Mouse (Mus musculus) forebrain, embryonic 13.5 days (tissue): Measurements from ENCODE around the gene Rfx8. TPM values are rescaled to one million over a fixed set of nuclear protein-coding genes. Genes with fewer than 3 reads are reported as not detected.

Source experiments
- ATAC-seq: fragments of 200-750 bp; cut with Nextera tagmentation; 2 replicates; pipeline ENCODE4 v1.8.0; 2017
- H3K27ac ChIP-seq: fragments of 300-500 bp; sonication (generic); 2 replicates; pipeline ENCODE4 v1.5.1; 2015; ENCODE audit warnings: inconsistent platforms, mild to moderate bottlenecking, moderate library complexity
- H3K27me3 ChIP-seq: fragments of 300-500 bp; sonication (generic); 2 replicates; pipeline ENCODE4 v1.6.1; 2015; ENCODE audit warnings: mild to moderate bottlenecking, inconsistent platforms
- H3K36me3 ChIP-seq: fragments of 300-500 bp; sonication (generic); 2 replicates; pipeline ENCODE4 v1.6.1; 2015; ENCODE audit warnings: mild to moderate bottlenecking, inconsistent platforms; ENCODE audit not compliant: poor library complexity, severe bottlenecking
- H3K4me1 ChIP-seq: fragments of 300-500 bp; sonication (generic); 2 replicates; pipeline ENCODE4 v1.6.1; 2015; ENCODE audit warnings: inconsistent platforms
- H3K4me2 ChIP-seq: fragments of 300-500 bp; sonication (generic); 2 replicates; pipeline ENCODE4 v1.6.1; 2015; ENCODE audit warnings: inconsistent platforms, mild to moderate bottlenecking, moderate library complexity
- H3K4me3 ChIP-seq: fragments of 300-500 bp; sonication (generic); 2 replicates; pipeline ENCODE4 v1.5.1; 2015; ENCODE audit warnings: mild to moderate bottlenecking, inconsistent platforms
- H3K9ac ChIP-seq: fragments of 300-500 bp; sonication (generic); 2 replicates; pipeline ENCODE4 v1.6.1; 2015; ENCODE audit warnings: mild to moderate bottlenecking, inconsistent platforms
- H3K9me3 ChIP-seq: fragments of 300-500 bp; sonication (generic); replicated peaks from 2 replicates; pipeline ENCODE4 v1.6.1; 2016; ENCODE audit warnings: inconsistent platforms
- WGBS: fragments of 180-500 bp; shearing (Covaris S2); methylation state at CpG from one replicate; pipeline ENCODE4 v1.1.7; 2015; 5-methylcytosine and 5-hydroxymethylcytosine counted together
- polyA plus RNA-seq: library from polyadenylated mRNA; unstranded; fragments of >200 nt; fragmentation: Nextera tagmentation; extraction: Ambion mirVana; gene quantifications from 2 replicates; pipeline ENCODE4 v1.2.1, GENCODE M21; 2015

The Rfx8 gene
- polyA plus RNA-seq, 1 experiment from 2014 or later, result 0.18 TPM

- H3K27ac ChIP-seq, result no peak overlapping the region
- no peaks in the 10 kb centered on the region for H3K36me3 ChIP-seq
- H3K9me3 ChIP-seq, result no peaks in the 10 kb centered on the region
- H3K27me3 ChIP-seq, result peaks cover 11% of the 10 kb centered on the region
- H3K4me3 ChIP-seq, result no peak overlapping the region
- WGBS, result 90% methylated on average over 10 of the region's 10 CpGs
- no peak for ATAC-seq
- no peak overlapping the region for H3K4me2 ChIP-seq
- no peak overlapping the region for H3K9ac ChIP-seq
- H3K4me1 ChIP-seq, result peaks cover 12% of the 10 kb centered on the region
Measured at GRCm38 (mm10) chr1:39733876-39734275, 13.1 kb upstream of the Rfx8 start.

- Histone ChIP-seq H3K9me3 (no peaks in the 10 kb centered on the region), H3K4me3 (no peak overlapping the region), H3K4me2 (no peak overlapping the region), H3K27ac (no peak overlapping the region), H3K27me3 (peaks cover 11% of the 10 kb centered on the region), H3K9ac (no peak overlapping the region), H3K4me1 (peaks cover 12% of the 10 kb centered on the region), H3K36me3 (no peaks in the 10 kb centered on the region)
- WGBS, result 65% methylated on average over 10 of the region's 10 CpGs
- ATAC-seq, result no peak
Measured at GRCm38 (mm10) chr1:39732081-39732480, 11.3 kb upstream of the Rfx8 start.

- 34% methylated on average over 9 of the region's 9 CpGs for WGBS
- ATAC-seq, result no peak
- Histone ChIP-seq H3K9me3 (no peaks in the 10 kb centered on the region), H3K27ac (no peak overlapping the region), H3K9ac (no peak overlapping the region), H3K4me3 (no peak overlapping the region), H3K4me1 (peaks cover 12% of the 10 kb centered on the region), H3K36me3 (no peaks in the 10 kb centered on the region), H3K4me2 (no peak overlapping the region), H3K27me3 (peaks cover 11% of the 10 kb centered on the region)
Measured at GRCm38 (mm10) chr1:39731543-39731942, 10.7 kb upstream of the Rfx8 start.

DNA sequence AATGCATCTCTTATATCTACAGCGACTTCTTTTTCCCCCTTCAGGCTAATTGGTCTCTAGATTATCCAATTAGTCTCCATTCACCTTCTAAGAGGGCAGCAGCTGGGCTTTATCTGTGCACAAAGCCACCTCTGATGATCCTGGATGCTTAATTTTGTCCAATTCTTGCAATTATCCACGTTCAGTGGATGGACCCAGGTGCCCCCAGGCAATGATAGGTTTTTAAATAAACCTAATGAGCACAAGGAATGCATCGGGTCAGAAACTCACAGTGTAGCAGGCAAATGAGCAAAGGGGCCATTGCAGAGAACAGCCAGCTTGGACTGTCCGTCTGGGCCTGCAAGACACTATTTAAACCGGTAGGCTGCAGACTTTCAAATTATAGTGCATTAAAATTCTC, 10.1 kb upstream of the Rfx8 start:
- WGBS, result 8% methylated on average over 5 of the region's 5 CpGs
- peak; percentile 36; the same call in 1 of the 2 replicates for ATAC-seq
- Histone ChIP-seq H3K36me3 (no peaks in the 10 kb centered on the region), H3K4me1 (peaks cover 12% of the 10 kb centered on the region), H3K4me3 (no peak overlapping the region), H3K27me3 (peaks cover 11% of the 10 kb centered on the region), H3K27ac (0 out of 2 replicates have a peak overlapping the region, but pooled peaks have one; percentile 11), H3K9ac (no peak overlapping the region), H3K4me2 (no peak overlapping the region), H3K9me3 (no peaks in the 10 kb centered on the region)

DNA sequence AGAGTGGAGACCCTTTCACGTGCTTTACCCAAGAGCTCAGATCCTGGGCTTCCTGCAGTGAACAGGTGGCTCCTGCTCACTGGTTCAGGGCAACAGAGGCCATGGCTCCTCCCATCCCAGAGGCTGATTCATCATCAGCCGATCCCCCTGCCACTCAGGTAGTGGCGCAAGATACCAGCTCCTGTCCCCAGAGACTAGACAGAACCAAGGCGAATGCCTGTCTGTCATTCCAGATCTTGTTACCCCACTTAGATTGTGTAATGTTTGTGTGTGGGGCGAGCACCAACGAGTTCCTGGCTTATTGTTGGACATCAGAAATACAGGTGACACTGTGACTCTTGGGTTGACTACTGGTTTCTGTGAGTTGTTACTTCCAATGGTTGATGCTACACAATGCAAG, 9.1 kb upstream of the Rfx8 start:
- no peak overlapping the region for H3K4me2 ChIP-seq
- H3K27me3 ChIP-seq, result peaks cover 11% of the 10 kb centered on the region
- ATAC-seq, result no peak
- H3K4me1 ChIP-seq, result peaks cover 12% of the 10 kb centered on the region
- H3K9me3 ChIP-seq, result no peaks in the 10 kb centered on the region
- H3K36me3 ChIP-seq, result no peaks in the 10 kb centered on the region
- no peak overlapping the region for H3K9ac ChIP-seq
- H3K4me3 ChIP-seq, result no peak overlapping the region
- no peak overlapping the region for H3K27ac ChIP-seq
- WGBS, result 75% methylated on average over 6 of the region's 6 CpGs

- 0 out of 2 replicates have a peak, but pooled peaks cover 9% of the 10 kb centered on the region for H3K27me3 ChIP-seq
- H3K4me1 ChIP-seq, result peaks cover 17% of the 10 kb centered on the region
- H3K9me3 ChIP-seq, result no peaks in the 10 kb centered on the region
- ATAC-seq, result 0 out of 2 replicates have a peak, but pooled peaks have one; percentile 16
- peak overlapping the region; percentile 91 for H3K4me2 ChIP-seq
- 20% methylated on average over 9 of the region's 9 CpGs for WGBS
- no peaks in the 10 kb centered on the region for H3K36me3 ChIP-seq
- peak overlapping the region; percentile 51 for H3K4me3 ChIP-seq
- H3K27ac ChIP-seq, result no peak overlapping the region
- peak overlapping the region; percentile 72 for H3K9ac ChIP-seq
Measured at GRCm38 (mm10) chr1:39721351-39721726, 542 bp upstream of the Rfx8 start.

DNA sequence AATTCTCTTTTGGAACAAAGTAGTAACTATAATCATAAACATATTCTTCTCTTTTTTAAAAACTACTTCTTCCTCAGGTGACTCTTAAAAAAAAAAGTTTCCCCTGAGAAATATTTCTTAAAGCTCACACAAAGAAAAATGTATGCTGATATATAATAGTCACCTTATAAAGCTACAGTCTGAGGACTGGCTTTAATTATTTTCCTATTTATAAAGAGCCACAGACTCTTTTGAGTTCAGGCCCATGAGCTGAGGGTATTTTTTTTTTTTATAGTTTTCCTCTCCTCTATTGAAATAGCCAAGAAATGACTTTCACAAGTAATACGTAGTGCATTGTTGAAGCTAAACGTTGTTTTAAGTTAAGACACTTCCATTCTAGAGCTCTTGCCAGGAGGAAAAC, 611 bp downstream of the Rfx8 start:
- Histone ChIP-seq H3K27ac (no peak overlapping the region), H3K4me1 (peaks cover 24% of the 10 kb centered on the region), H3K27me3 (0 out of 2 replicates have a peak, but pooled peaks cover 9% of the 10 kb centered on the region), H3K9ac (0 out of 2 replicates have a peak overlapping the region, but pooled peaks have one; percentile 72), H3K36me3 (no peaks in the 10 kb centered on the region), H3K4me3 (peak overlapping the region; percentile 51), H3K9me3 (no peaks in the 10 kb centered on the region), H3K4me2 (peak overlapping the region; percentile 91)
- ATAC-seq, result no peak
- WGBS, result 27% methylated on average over 2 of the region's 2 CpGs

DNA sequence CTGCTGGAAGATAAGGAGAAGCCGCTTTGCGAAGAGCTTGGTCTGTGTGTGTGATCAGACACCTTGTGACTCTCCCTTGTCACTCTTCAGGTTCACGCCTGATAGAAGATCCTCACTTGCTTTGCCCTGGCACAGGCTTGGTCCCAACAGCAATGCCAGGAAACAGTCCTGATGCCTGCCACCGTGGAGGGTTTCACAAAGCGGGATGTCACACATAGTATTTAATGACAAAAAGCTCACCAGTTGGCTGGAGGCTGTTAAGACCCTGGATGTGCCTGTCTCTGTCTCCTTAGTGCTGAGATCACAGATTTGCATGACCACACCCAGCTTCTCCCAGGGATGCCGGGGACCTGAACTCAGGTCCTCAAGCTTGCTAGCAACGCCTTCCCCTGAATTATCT, 5.2 kb downstream of the Rfx8 start:
- Histone ChIP-seq H3K27me3 (0 out of 2 replicates have a peak, but pooled peaks cover 9% of the 10 kb centered on the region), H3K9me3 (no peaks in the 10 kb centered on the region), H3K27ac (no peak overlapping the region), H3K4me3 (no peak overlapping the region), H3K36me3 (no peaks in the 10 kb centered on the region), H3K9ac (no peak overlapping the region), H3K4me2 (no peak overlapping the region), H3K4me1 (peaks cover 27% of the 10 kb centered on the region)
- ATAC-seq, result no peak
- 93% methylated on average over 7 of the region's 7 CpGs for WGBS

GRCm38 (mm10) chr1:39714729-39715128, 6.1 kb downstream of the Rfx8 start:
- no peak overlapping the region for H3K27ac ChIP-seq

DNA sequence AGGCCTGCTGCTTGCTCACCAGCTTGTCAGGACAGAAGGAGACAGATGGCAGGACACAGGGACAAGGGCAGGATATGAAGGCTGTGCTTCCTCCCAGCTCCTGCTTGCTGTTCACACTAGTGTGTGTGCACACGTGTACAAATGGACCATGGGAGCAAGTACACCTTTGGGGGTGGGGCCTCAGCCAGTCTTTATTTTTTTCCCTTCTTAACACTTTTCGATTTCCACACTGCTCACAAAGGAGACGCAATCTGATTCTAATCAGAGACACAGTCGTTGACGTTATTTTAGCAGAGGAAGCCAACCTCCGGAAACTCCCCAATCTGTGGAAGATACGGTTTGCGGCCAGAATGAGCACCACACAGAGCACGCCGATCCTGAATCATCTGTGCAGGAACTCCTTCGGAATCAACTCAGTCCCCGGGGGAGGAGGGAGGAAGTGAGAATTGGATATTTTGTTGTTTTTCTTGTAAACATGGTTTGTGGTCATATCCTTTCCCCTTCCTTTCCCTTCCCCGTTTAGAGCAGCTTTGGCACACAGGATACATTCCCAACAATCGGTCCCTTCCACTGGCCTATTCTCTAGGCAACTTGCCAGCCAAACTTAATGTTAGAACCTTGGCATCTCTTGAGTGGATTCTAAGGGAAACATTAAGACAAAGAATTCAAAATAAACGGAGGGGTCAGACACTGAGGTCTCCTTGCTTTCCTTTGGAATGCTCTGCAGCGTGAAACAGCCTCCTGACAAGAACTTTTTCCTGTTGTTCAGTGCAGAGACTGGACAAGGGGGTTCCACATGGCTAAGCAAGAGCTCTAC, 6.7 kb downstream of the Rfx8 start:
- H3K9ac ChIP-seq, result no peak overlapping the region
- no peaks in the 10 kb centered on the region for H3K36me3 ChIP-seq
- no peak overlapping the region for H3K4me3 ChIP-seq
- WGBS, result 75% methylated on average over 16 of the region's 16 CpGs
- H3K27me3 ChIP-seq, result 0 out of 2 replicates have a peak, but pooled peaks cover 3% of the 10 kb centered on the region
- peaks cover 25% of the 10 kb centered on the region for H3K4me1 ChIP-seq
- no peak overlapping the region for H3K4me2 ChIP-seq
- no peaks in the 10 kb centered on the region for H3K9me3 ChIP-seq
- no peak for ATAC-seq
- no peak overlapping the region; the same call in 1 of the 2 replicates for H3K27ac ChIP-seq

More at GRCm38 (mm10) chr1:39714729-39715128, 6.1 kb downstream of the Rfx8 start:
- H3K9ac ChIP-seq, result no peak overlapping the region
- no peaks in the 10 kb centered on the region for H3K36me3 ChIP-seq
- peaks cover 25% of the 10 kb centered on the region for H3K4me1 ChIP-seq
- H3K27me3 ChIP-seq, result 0 out of 2 replicates have a peak, but pooled peaks cover 9% of the 10 kb centered on the region
- no peak overlapping the region for H3K4me2 ChIP-seq
- no peaks in the 10 kb centered on the region for H3K9me3 ChIP-seq
- WGBS, result 83% methylated on average over 3 of the region's 3 CpGs
- ATAC-seq, result no peak
- no peak overlapping the region for H3K4me3 ChIP-seq

DNA sequence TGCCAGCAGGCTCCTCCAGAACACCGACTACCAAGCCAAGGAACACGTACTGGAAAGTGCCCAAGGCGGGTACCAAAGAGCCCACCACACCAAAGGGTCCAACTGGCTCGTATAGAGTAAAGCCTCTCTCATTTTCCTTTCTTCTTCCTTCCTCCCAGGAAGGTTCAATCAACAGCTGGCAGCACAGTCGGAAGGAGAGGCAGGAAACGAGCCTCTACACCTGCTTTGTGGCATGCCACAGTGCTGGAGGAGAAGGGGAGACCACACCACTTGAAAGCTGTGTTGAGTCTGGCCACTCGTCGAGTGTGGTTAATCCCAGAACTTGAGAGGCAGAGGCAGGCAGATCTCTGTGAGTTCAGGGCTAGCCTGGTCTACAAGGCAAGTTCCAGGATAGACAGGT, 7.5 kb downstream of the Rfx8 start:
- ATAC-seq, result no peak
- no peak overlapping the region for H3K4me2 ChIP-seq
- no peaks in the 10 kb centered on the region for H3K27me3 ChIP-seq
- no peaks in the 10 kb centered on the region for H3K9me3 ChIP-seq
- WGBS, result 85% methylated on average over 8 of the region's 8 CpGs
- H3K9ac ChIP-seq, result no peak overlapping the region
- H3K36me3 ChIP-seq, result no peaks in the 10 kb centered on the region
- peaks cover 25% of the 10 kb centered on the region for H3K4me1 ChIP-seq
- H3K4me3 ChIP-seq, result no peak overlapping the region
- H3K27ac ChIP-seq, result no peak overlapping the region

DNA sequence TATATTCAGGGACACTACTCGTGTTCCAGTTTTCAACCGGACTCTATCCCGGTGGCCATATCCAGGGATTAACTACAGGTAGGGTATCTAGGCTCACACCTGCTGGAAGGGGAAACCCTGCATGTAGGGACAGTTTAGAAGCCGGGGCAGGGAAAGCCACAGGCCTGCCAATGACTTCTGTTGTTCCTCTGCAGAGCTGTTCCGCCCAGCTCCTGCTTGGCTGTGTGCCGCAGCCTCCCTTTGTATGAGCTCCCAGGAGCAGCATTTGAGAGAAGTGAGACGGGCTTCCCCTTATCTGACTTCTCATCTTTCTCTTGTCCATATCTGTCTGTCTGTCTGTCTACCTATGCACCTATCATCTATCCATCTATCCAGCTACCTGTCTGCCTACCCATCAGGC, 8.5 kb downstream of the Rfx8 start:
- Histone ChIP-seq H3K27ac (no peak overlapping the region), H3K9me3 (no peaks in the 10 kb centered on the region), H3K36me3 (no peaks in the 10 kb centered on the region), H3K4me2 (no peak overlapping the region), H3K4me1 (peaks cover 25% of the 10 kb centered on the region), H3K4me3 (no peak overlapping the region), H3K9ac (no peak overlapping the region), H3K27me3 (no peaks in the 10 kb centered on the region)
- 91% methylated on average over 7 of the region's 7 CpGs for whole genome bisulfite sequencing
- ATAC-seq, result no peak
